Mouse (Mus musculus): ENCODE measurements around the gene Olfr723. TPM values are rescaled to one million over a fixed set of nuclear protein-coding genes. Genes with fewer than 3 reads are reported as not detected.

The Olfr723 gene
- not detected for total RNA-seq (2023)

DNA sequence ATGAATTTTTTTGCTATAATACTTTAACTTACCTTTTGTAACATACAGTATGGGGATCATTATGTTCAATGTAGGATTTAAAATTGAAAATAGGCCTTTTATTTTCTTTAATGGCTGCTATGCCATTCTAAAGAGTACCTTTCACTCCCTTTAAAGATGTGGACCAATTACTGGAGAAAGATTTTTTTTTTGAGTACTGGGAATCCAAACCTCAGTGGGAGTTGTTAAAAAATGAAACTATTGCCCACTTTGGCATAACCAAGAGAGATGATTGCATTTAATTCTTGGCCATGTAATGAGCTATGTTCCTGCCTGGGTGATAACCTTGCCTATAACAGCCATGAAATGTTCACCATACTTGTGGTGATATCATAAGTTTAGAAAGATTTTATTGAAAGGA lies at the start of gene Olfr723:
Gene Olfr723 (minus strand): TSS at position 101 of the 400 bp plus-strand sequence.

DNA sequence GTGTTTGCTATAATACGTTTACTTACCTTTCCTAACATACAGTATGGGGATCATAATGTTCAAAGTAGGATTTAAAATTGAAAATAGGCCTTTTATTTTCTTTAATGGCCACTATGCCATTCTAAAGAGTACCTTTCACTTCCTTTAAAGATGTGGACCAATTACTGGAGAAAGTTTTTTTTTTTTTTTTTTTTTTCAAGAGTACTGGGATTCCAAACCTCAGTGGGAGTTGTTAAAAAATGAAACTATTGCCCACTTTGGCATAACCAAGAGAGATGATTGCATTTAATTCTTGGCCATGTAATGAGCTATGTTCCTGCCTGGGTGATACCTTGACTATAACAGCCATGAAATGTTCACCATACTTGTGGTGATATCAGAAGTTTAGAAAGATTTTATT lies 31.6 kb upstream of the Olfr723 start, which contains the start of gene Olfr724:
Gene Olfr724 (minus strand): TSS at position 101 of the 400 bp plus-strand sequence.

DNA sequence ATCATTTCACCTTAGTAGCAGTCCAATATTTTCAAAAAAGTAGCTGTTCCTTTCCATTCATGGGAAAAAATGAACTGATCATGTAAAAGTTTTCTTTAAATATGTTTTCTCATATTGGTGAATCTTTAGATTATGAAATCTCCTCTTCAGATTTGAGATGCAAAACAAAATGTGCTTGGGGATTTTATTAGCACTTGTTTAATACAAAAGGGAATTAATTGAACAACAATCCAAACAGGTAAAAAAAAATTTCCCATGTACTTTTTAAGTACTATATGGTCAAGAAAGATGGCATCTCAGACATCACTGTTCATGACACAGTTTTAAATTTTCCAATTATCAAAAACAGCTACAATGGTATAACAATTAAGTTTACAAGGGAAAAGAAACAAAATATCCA lies 29.7 kb downstream of the Olfr723 start, which contains the start of gene Olfr722:
Gene Olfr722 (minus strand): TSS at position 101 of the 400 bp plus-strand sequence.

Other genes starting within 250 kb of the Olfr723 start
- gene Armh4, start 148.4 kb downstream of the Olfr723 start, total RNA-seq (2023) = not detected
- not detected for gene Olfr722, start 29.8 kb downstream of the Olfr723 start, total RNA-seq (2023)
- not detected for gene Olfr724, start 31.5 kb upstream of the Olfr723 start, total RNA-seq (2023)
- not detected for gene Olfr725, start 108.6 kb upstream of the Olfr723 start, total RNA-seq (2023)
- gene Olfr726, start 159.2 kb upstream of the Olfr723 start, total RNA-seq (2023) = not detected
- not detected for gene Olfr727, start 191.4 kb upstream of the Olfr723 start, total RNA-seq (2023)
- gene Olfr728, start 210.9 kb upstream of the Olfr723 start, total RNA-seq (2023) = not detected
- gene Olfr729, start 221.1 kb upstream of the Olfr723 start, total RNA-seq (2023) = not detected

All from neutrophil, adult 83 days (primary cell).